Mouse (Mus musculus): Measurements from ENCODE around the gene Ostm1. TPM values are rescaled to one million over a fixed set of nuclear protein-coding genes. Genes with fewer than 3 reads are reported as not detected.

Ostm1 gene
- polyA plus RNA-seq, 1 experiment from 2014 or later, result 19.2 TPM

DNA sequence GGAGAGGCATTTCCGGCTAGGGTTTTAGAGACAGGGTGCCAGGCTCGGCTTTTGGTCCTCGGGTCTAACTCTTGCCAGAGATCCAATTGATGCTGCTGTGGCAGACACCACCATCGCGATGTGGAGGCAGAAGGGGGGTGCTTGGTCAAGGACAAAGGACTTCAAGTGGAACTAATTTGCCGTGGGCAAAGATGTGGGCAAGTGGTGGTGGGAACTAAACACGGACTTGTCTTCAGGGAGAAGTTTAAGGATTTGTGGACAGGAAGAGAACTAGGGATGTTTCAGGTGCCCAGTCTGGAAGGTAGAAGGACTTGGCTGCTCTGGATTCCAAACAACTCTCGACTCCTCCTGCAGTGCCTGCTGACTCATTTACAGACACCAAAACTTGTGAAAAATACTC is 1.5 kb downstream of the Ostm1 start:
- Histone ChIP-seq H3K4me3 (no peak overlapping the region), H3K27me3 (replicated peaks) (peaks cover 100% of the 10 kb centered on the region), H3K4me1 (peaks cover 34% of the 10 kb centered on the region), H3K27ac (replicated peaks) (no peak overlapping the region), H3K4me2 (no peak overlapping the region), H3K9ac (no peak overlapping the region), H3K9me3 (no peaks in the 10 kb centered on the region), H3K36me3 (no peaks in the 10 kb centered on the region)
- 2% methylated on average over 8 of the region's 8 CpGs for WGBS
- no peak for ATAC-seq (ENCODE audit: extremely low read depth, insufficient number of reproducible peaks, low FRiP score, low TSS enrichment)

- H3K36me3 ChIP-seq, result no peaks in the 10 kb centered on the region
- no peaks in the 10 kb centered on the region for H3K9me3 ChIP-seq
- no peak overlapping the region for H3K4me3 ChIP-seq
- WGBS, result 6% methylated on average over 22 of the region's 22 CpGs
- peaks cover 31% of the 10 kb centered on the region for H3K4me1 ChIP-seq
- no peak overlapping the region for H3K4me2 ChIP-seq
- ATAC-seq (ENCODE audit: extremely low read depth, insufficient number of reproducible peaks, low FRiP score, low TSS enrichment), result no peak
- peaks cover 100% of the 10 kb centered on the region for H3K27me3 ChIP-seq (replicated peaks)
- no peak overlapping the region for H3K27ac ChIP-seq (replicated peaks)
- no peak overlapping the region for H3K9ac ChIP-seq
These were observed 2.1 kb downstream of the Ostm1 start for GRCm38 (mm10) chr10:42585596-42586305.

GRCm38 (mm10) chr10:42587961-42588750 is 4.5 kb downstream of the Ostm1 start:
- no peak for ATAC-seq (ENCODE audit: extremely low read depth, insufficient number of reproducible peaks, low FRiP score, low TSS enrichment)
- no peaks in the 10 kb centered on the region for H3K36me3 ChIP-seq
- H3K27me3 ChIP-seq (replicated peaks), result peaks cover 100% of the 10 kb centered on the region
- H3K27ac ChIP-seq (replicated peaks), result no peak overlapping the region
- no peak overlapping the region for H3K9ac ChIP-seq
- no peak overlapping the region for H3K4me2 ChIP-seq
- peaks cover 30% of the 10 kb centered on the region for H3K4me1 ChIP-seq
- no peaks in the 10 kb centered on the region for H3K9me3 ChIP-seq
- WGBS, result 3% methylated on average over 8 of the region's 8 CpGs
- H3K4me3 ChIP-seq, result no peak overlapping the region

DNA sequence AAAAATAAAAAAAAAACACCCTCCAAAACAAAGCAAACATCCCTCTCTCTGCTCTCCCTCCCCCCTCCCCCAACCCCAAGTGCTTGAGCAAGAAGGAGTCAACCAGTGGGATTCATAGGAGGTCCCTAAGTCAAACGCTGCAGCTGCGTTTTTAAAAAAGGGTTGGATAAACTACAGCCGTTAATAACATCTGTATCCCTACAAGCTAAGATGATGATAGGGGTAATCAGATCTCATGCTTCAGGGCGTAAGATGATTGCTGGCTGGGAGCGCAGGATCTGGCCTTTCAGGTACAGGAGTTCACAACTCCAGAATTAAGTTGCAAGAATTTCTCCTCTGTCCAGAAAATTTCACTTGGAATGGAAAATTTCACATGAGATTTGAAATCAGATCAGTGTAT is 5.9 kb downstream of the Ostm1 start:
- H3K36me3 ChIP-seq, result no peaks in the 10 kb centered on the region
- 4% methylated on average over 5 of the region's 5 CpGs for WGBS
- no peak overlapping the region for H3K4me2 ChIP-seq
- H3K4me3 ChIP-seq, result no peak overlapping the region
- H3K9ac ChIP-seq, result no peak overlapping the region
- H3K9me3 ChIP-seq, result 0 out of 2 replicates have a peak, but pooled peaks cover 2% of the 10 kb centered on the region
- H3K27me3 ChIP-seq (replicated peaks), result peaks cover 100% of the 10 kb centered on the region
- ATAC-seq (ENCODE audit: extremely low read depth, insufficient number of reproducible peaks, low FRiP score, low TSS enrichment), result no peak
- no peak overlapping the region for H3K27ac ChIP-seq (replicated peaks)
- H3K4me1 ChIP-seq, result peaks cover 17% of the 10 kb centered on the region

DNA sequence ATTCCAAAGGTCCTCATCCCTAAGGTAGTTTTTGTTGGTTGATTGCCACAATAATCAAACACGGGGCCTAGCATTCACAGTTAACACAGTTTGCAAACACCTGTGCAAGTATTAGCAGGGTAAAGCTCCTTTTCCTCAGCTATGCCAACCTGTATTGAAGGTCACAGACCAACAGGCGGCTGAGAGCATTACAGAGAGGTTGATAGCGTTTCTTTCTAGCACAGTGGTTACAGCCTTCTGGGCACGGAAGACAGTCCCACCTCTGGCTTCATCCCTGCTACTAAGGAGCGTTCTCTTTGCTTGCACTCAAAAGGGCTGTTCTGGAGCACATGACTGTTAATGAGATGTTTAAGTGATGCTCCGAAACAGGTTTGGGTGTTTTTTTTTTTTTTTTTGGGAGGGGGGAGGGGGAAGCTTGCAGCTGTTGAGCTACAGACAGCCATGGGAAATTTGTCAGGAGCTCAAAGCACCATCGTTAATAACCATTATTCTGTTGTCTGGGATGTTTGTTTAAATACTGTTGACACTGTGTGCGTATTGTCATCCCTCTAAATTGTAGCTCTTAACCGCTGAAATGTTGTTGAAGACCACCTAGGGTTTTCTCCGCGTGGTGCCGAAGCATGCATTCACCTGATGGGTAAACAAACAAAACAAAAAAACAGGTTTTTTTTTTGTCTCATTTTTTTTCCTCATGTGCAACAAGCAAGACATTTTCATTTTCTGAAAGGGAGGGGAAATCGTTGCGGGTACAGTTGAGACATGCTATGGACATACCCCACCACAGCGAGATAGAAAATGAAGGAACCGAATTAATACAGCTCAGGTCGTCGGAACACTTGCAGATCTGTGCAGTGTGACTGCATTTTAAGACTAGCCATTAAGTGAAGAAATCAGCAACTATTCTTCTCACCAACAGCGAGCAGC is 6.9 kb downstream of the Ostm1 start:
- Histone ChIP-seq H3K4me3 (0 out of 2 replicates have a peak overlapping the region, but pooled peaks have one; percentile 5), H3K4me1 (peaks cover 14% of the 10 kb centered on the region), H3K27me3 (replicated peaks) (peaks cover 100% of the 10 kb centered on the region), H3K9ac (no peak overlapping the region), H3K9me3 (0 out of 2 replicates have a peak, but pooled peaks cover 2% of the 10 kb centered on the region), H3K27ac (replicated peaks) (no peak overlapping the region), H3K36me3 (no peaks in the 10 kb centered on the region), H3K4me2 (no peak overlapping the region; the same call in 1 of the 2 replicates)
- no peak for ATAC-seq (ENCODE audit: extremely low read depth, insufficient number of reproducible peaks, low FRiP score, low TSS enrichment)
- WGBS, result 3% methylated on average over 19 of the region's 19 CpGs

- H3K9ac ChIP-seq, result no peak overlapping the region
- no peak for ATAC-seq (ENCODE audit: extremely low read depth, insufficient number of reproducible peaks, low FRiP score, low TSS enrichment)
These were observed 7.8 kb downstream of the Ostm1 start for GRCm38 (mm10) chr10:42591185-42591992.

GRCm38 (mm10) chr10:42591993-42592686 is 8.5 kb downstream of the Ostm1 start:
- Histone ChIP-seq H3K4me3 (peak overlapping the region; percentile 45), H3K36me3 (no peaks in the 10 kb centered on the region), H3K9me3 (0 out of 2 replicates have a peak, but pooled peaks cover 2% of the 10 kb centered on the region), H3K27ac (replicated peaks) (no peak overlapping the region), H3K27me3 (replicated peaks) (peaks cover 99% of the 10 kb centered on the region), H3K9ac (no peak overlapping the region), H3K4me1 (peaks cover 14% of the 10 kb centered on the region), H3K4me2 (peak overlapping the region; percentile 66)
- no peak for ATAC-seq (ENCODE audit: extremely low read depth, insufficient number of reproducible peaks, low FRiP score, low TSS enrichment)
- WGBS, result under 1% methylated on average over 25 of the region's 25 CpGs

More at GRCm38 (mm10) chr10:42591185-42591992, 7.8 kb downstream of the Ostm1 start:
- Histone ChIP-seq H3K4me3 (peak overlapping the region; percentile 45), H3K36me3 (no peaks in the 10 kb centered on the region), H3K27me3 (replicated peaks) (peaks cover 99% of the 10 kb centered on the region), H3K4me2 (peak overlapping the region; percentile 66), H3K9me3 (0 out of 2 replicates have a peak, but pooled peaks cover 2% of the 10 kb centered on the region), H3K4me1 (peaks cover 14% of the 10 kb centered on the region), H3K27ac (replicated peaks) (no peak overlapping the region)
- under 1% methylated on average over 66 of the region's 67 CpGs for WGBS

GRCm38 (mm10) chr10:42593201-42593600 is 9.6 kb downstream of the Ostm1 start:
- Histone ChIP-seq H3K4me2 (no peak overlapping the region), H3K9me3 (0 out of 2 replicates have a peak, but pooled peaks cover 2% of the 10 kb centered on the region), H3K27ac (replicated peaks) (no peak overlapping the region), H3K9ac (no peak overlapping the region), H3K36me3 (no peaks in the 10 kb centered on the region), H3K4me3 (no peak overlapping the region), H3K27me3 (replicated peaks) (peaks cover 96% of the 10 kb centered on the region), H3K4me1 (peaks cover 14% of the 10 kb centered on the region)
- 9% methylated on average over 7 of the region's 7 CpGs for WGBS
- ATAC-seq (ENCODE audit: extremely low read depth, insufficient number of reproducible peaks, low FRiP score, low TSS enrichment), result no peak

GRCm38 (mm10) chr10:42598615-42599014 is 15.0 kb downstream of the Ostm1 start:
- no peak overlapping the region for H3K4me2 ChIP-seq
- peaks cover 73% of the 10 kb centered on the region for H3K27me3 ChIP-seq (replicated peaks)
- no peak overlapping the region for H3K4me3 ChIP-seq
- H3K4me1 ChIP-seq, result no peaks in the 10 kb centered on the region
- no peak overlapping the region for H3K9ac ChIP-seq
- H3K36me3 ChIP-seq, result no peaks in the 10 kb centered on the region
- no peak for ATAC-seq (ENCODE audit: extremely low read depth, insufficient number of reproducible peaks, low FRiP score, low TSS enrichment)
- 76% methylated on average over 8 of the region's 8 CpGs for WGBS
- H3K9me3 ChIP-seq, result 0 out of 2 replicates have a peak, but pooled peaks cover 2% of the 10 kb centered on the region
- H3K27ac ChIP-seq (replicated peaks), result no peak overlapping the region

GRCm38 (mm10) chr10:42601556-42601955 is 17.9 kb downstream of the Ostm1 start:
- ATAC-seq (ENCODE audit: extremely low read depth, insufficient number of reproducible peaks, low FRiP score, low TSS enrichment), result no peak
- H3K9me3 ChIP-seq, result peaks cover 7% of the 10 kb centered on the region
- H3K27me3 ChIP-seq (replicated peaks), result peaks cover 55% of the 10 kb centered on the region
- no peak overlapping the region for H3K9ac ChIP-seq
- no peak overlapping the region for H3K27ac ChIP-seq (replicated peaks)
- H3K36me3 ChIP-seq, result no peaks in the 10 kb centered on the region
- no peak overlapping the region for H3K4me3 ChIP-seq
- 17% methylated on average over 10 of the region's 10 CpGs for WGBS
- no peak overlapping the region for H3K4me2 ChIP-seq
- no peaks in the 10 kb centered on the region for H3K4me1 ChIP-seq
